Mouse (Mus musculus) myocyte (in vitro differentiated cells): ENCODE data around the gene Gm5426. TPM values are rescaled to one million over a fixed set of nuclear protein-coding genes. Genes with fewer than 3 reads are reported as not detected.

Experiments used
- H3K27me3 ChIP-seq: one replicate; pipeline ENCODE4 v1.6.1; 2011; ENCODE audit not compliant: control insufficient read depth, insufficient read depth, insufficient read length
- H3K36me3 ChIP-seq: one replicate; pipeline ENCODE4 v1.6.1; 2011; ENCODE audit not compliant: control insufficient read depth, insufficient read depth
- H3K4me2 ChIP-seq: one replicate; pipeline ENCODE4 v1.6.1; 2011; ENCODE audit warnings: low read depth, control low read depth
- H3K4me3 ChIP-seq: one replicate; pipeline ENCODE4 v1.5.1; 2011; ENCODE audit warnings: mild to moderate bottlenecking, control low read depth, moderate library complexity
- H3K79me2 ChIP-seq: one replicate; pipeline ENCODE4 v1.6.1; 2011; ENCODE audit not compliant: control insufficient read depth, insufficient read depth
- H3ac ChIP-seq: one replicate; pipeline ENCODE4 v1.6.1; 2011; ENCODE audit not compliant: control insufficient read depth, insufficient read length
- CEBPB ChIP-seq: IDR thresholded peaks from 2 replicates; pipeline ENCODE4 v1.6.1; 2011; ENCODE audit warnings: mild to moderate bottlenecking, moderate library complexity; ENCODE audit not compliant: poor library complexity, insufficient read depth, severe bottlenecking
- E2F4 ChIP-seq: IDR thresholded peaks from one replicate; pipeline ENCODE4 v1.6.1; 2011; ENCODE audit warnings: mild to moderate bottlenecking, control low read depth, moderate library complexity; ENCODE audit not compliant: insufficient read depth
- MAX ChIP-seq: IDR thresholded peaks from one replicate; pipeline ENCODE4 v1.6.1; 2011; ENCODE audit warnings: low read depth, mild to moderate bottlenecking, control low read depth
- MYOD1 ChIP-seq, 3 experiments: IDR thresholded peaks; one replicate each; pipeline ENCODE4 v1.6.1; 2011; ENCODE audit warnings: control low read depth in 2 of 3, low read depth in 2 of 3, mild to moderate bottlenecking in 2 of 3, moderate library complexity in 1 of 3; ENCODE audit not compliant: insufficient read length in 2 of 3, control insufficient read depth in 1 of 3
- MYOG ChIP-seq, 3 experiments: IDR thresholded peaks; one replicate each; pipeline ENCODE4 v1.6.1; 2011; ENCODE audit warnings: control low read depth in 2 of 3, low read depth in 2 of 3, mild to moderate bottlenecking in 2 of 3; ENCODE audit not compliant: insufficient read length in 2 of 3, control insufficient read depth in 1 of 3, insufficient read depth in 1 of 3
- POLR2A ChIP-seq: IDR thresholded peaks from one replicate; pipeline ENCODE4 v1.6.1; 2011; ENCODE audit warnings: low read depth, mild to moderate bottlenecking, control low read depth, moderate library complexity; ENCODE audit not compliant: insufficient read length
- POLR2AphosphoS2 ChIP-seq: IDR thresholded peaks from one replicate; pipeline ENCODE4 v1.6.1; 2011; ENCODE audit warnings: low read depth, control low read depth; ENCODE audit not compliant: insufficient read length
- REST ChIP-seq: IDR thresholded peaks from one replicate; pipeline ENCODE4 v1.6.1; 2011; ENCODE audit warnings: mild to moderate bottlenecking, control low read depth, moderate library complexity; ENCODE audit not compliant: insufficient read depth, insufficient read length
- SRF ChIP-seq: IDR thresholded peaks from one replicate; pipeline ENCODE4 v1.6.1; 2011; ENCODE audit warnings: low read depth; ENCODE audit not compliant: control insufficient read depth, insufficient read length
- TCF12 ChIP-seq: IDR thresholded peaks from one replicate; pipeline ENCODE4 v1.6.1; 2011; ENCODE audit warnings: mild to moderate bottlenecking, control low read depth; ENCODE audit not compliant: poor library complexity, insufficient read depth, severe bottlenecking
- TCF3 ChIP-seq: IDR thresholded peaks from one replicate; pipeline ENCODE4 v1.6.1; 2011; ENCODE audit warnings: low read depth, control low read depth; ENCODE audit not compliant: insufficient read length
- USF1 ChIP-seq: IDR thresholded peaks from one replicate; pipeline ENCODE4 v1.6.1; 2011; ENCODE audit warnings: low read depth, mild to moderate bottlenecking, control low read depth, moderate library complexity
- polyA plus RNA-seq: library from polyadenylated mRNA; unstranded; fragments of >200 nt; fragmentation: generic; extraction: Trizol; gene quantifications from one replicate; pipeline ENCODE4 v1.2.1, GENCODE M21; 2012; ENCODE audit warnings: missing spikeins

The Gm5426 gene
- polyA plus RNA-seq, 1 experiment = not detected

- no peak overlapping the region for H3ac ChIP-seq
- peak overlapping the region; percentile 1 for H3K4me2 ChIP-seq
- H3K27me3 ChIP-seq = no peaks in the 10 kb centered on the region
- H3K4me3 ChIP-seq = no peak overlapping the region
- no peak for TF ChIP-seq POLR2AphosphoS2
- no peaks in the 10 kb centered on the region for H3K36me3 ChIP-seq
- H3K79me2 ChIP-seq = no peaks in the 10 kb centered on the region
These were observed 29.3 kb upstream of the Gm5426 start for GRCm38 (mm10) chr10:96106972-96107720.

GRCm38 (mm10) chr10:96107825-96108224 lies 28.6 kb upstream of the Gm5426 start:
- H3K27me3 ChIP-seq = no peaks in the 10 kb centered on the region

DNA sequence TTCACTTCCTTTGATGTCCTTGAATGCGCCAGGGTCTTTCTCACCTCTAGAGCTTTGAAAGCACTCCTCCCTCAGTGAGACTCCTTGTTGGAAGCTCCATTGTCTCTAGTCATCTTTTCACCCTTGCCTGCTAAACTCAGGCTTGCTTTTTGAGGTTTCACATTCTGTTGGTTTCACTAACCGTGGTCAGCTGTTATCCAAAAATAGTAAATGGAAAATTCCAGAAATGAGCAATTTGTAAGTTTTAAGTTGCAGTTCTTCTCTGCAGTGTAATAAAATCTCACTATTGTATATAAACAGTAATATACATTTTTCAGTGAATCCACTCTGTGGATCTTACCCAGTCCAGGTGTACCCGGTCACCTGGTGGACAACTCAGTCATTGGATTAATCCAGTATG lies 21.1 kb upstream of the Gm5426 start:
- no peaks in the 10 kb centered on the region for H3K79me2 ChIP-seq
- H3K4me3 ChIP-seq = no peak overlapping the region
- H3K36me3 ChIP-seq = no peaks in the 10 kb centered on the region
- no peaks in the 10 kb centered on the region for H3K27me3 ChIP-seq
- peak overlapping the region; percentile 22 for H3K4me2 ChIP-seq
- no peak for TF ChIP-seq MYOG (IDR thresholded peaks at IDR 0.05; ENCODE audit: control insufficient read depth in 1 of 3, insufficient read depth in 1 of 3, insufficient read length in 2 of 3, low read depth in 2 of 3)
- no peak for TF ChIP-seq MYOD1 (IDR thresholded peaks at IDR 0.05; ENCODE audit: control insufficient read depth in 1 of 3, insufficient read length in 2 of 3, low read depth in 2 of 3)
- no peak for TF ChIP-seq REST
- no peak for TF ChIP-seq TCF12
- no peak for TF ChIP-seq MAX
- TF ChIP-seq E2F4 = no peak
- TF ChIP-seq POLR2AphosphoS2 = no peak
- no peak for TF ChIP-seq CEBPB
- TF ChIP-seq SRF = no peak
- no peak for TF ChIP-seq TCF3
- TF ChIP-seq USF1 = no peak
- no peak for TF ChIP-seq POLR2A
- no peak overlapping the region for H3ac ChIP-seq

More at GRCm38 (mm10) chr10:96107825-96108224, 28.6 kb upstream of the Gm5426 start:
- Histone ChIP-seq H3ac (no peak overlapping the region), H3K4me2 (peak overlapping the region; percentile 1), H3K79me2 (no peaks in the 10 kb centered on the region), H3K4me3 (no peak overlapping the region), H3K36me3 (no peaks in the 10 kb centered on the region)
- no peak for TF ChIP-seq USF1
- no peak for TF ChIP-seq POLR2AphosphoS2
- TF ChIP-seq TCF12 = no peak
- TF ChIP-seq REST = no peak
- no peak for TF ChIP-seq MYOD1 (IDR thresholded peaks at IDR 0.05; ENCODE audit: control insufficient read depth in 1 of 3, insufficient read length in 2 of 3, low read depth in 2 of 3)
- no peak for TF ChIP-seq TCF3
- TF ChIP-seq POLR2A = no peak
- no peak for TF ChIP-seq MYOG (IDR thresholded peaks at IDR 0.05; ENCODE audit: control insufficient read depth in 1 of 3, insufficient read depth in 1 of 3, insufficient read length in 2 of 3, low read depth in 2 of 3)
- no peak for TF ChIP-seq E2F4
- no peak for TF ChIP-seq MAX
- no peak for TF ChIP-seq SRF
- no peak for TF ChIP-seq CEBPB

DNA sequence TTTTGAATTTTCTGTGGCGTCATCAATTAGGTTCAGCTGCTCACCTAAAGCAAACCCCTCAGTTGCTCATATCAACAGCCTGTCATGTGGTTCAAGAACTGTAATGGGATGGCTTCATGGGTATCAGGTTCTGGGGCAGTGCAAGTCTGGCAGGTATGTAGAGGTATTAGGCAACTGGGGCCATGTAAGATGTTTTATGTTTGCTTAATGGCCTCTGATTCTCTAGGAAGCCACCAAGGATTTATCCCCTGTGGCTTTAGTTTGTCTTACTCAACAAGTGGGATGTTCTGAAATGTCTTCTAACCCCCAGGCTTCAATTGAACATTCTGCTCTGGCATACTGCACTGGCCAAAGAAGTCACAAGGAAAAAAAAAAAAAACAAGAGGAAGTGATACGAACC lies 15.6 kb upstream of the Gm5426 start:
- no peak overlapping the region for H3K4me3 ChIP-seq
- no peak overlapping the region for H3ac ChIP-seq
- no peaks in the 10 kb centered on the region for H3K36me3 ChIP-seq
- H3K27me3 ChIP-seq = no peaks in the 10 kb centered on the region
- H3K79me2 ChIP-seq = no peaks in the 10 kb centered on the region
- peak overlapping the region; percentile 8 for H3K4me2 ChIP-seq
- TF ChIP-seq POLR2AphosphoS2 (no peak), TCF12 (no peak), MYOG (IDR thresholded peaks at IDR 0.05; ENCODE audit: control insufficient read depth in 1 of 3, insufficient read depth in 1 of 3, insufficient read length in 2 of 3, low read depth in 2 of 3) (no peak), POLR2A (no peak), E2F4 (no peak), MAX (no peak), CEBPB (no peak), REST (no peak)
